Mouse (Mus musculus) gastrocnemius, postnatal 14 days (tissue): ENCODE results near the gene Gsc2. TPM values are rescaled to one million over a fixed set of nuclear protein-coding genes. Genes with fewer than 3 reads are reported as not detected.

Experiments
- DNase-seq: peaks from one replicate; pipeline ENCODE4 v3.0.0; 2021; ENCODE audit warnings: mixed read lengths
- intact Hi-C: fragments of 180-260 bp; cut with DNase I; formaldehyde crosslinking; loops from one replicate; pipeline ENCODE4 v1.15.1; 2025; ENCODE audit warnings: low total_unique reads
- total RNA-seq, 2 experiments: library from RNA; stranded (reverse); gene quantifications; 2 replicates each; pipeline ENCODE4 v1.2.3; 2021

Gsc2 gene
- total RNA-seq, 2 experiments from 2014 or later = not detected

- no peak for DNase-seq
- intact Hi-C loops = no loop called here
Measured at GRCm38 (mm10) chr16:17875174-17875573, 39.7 kb downstream of the Gsc2 start.

DNA sequence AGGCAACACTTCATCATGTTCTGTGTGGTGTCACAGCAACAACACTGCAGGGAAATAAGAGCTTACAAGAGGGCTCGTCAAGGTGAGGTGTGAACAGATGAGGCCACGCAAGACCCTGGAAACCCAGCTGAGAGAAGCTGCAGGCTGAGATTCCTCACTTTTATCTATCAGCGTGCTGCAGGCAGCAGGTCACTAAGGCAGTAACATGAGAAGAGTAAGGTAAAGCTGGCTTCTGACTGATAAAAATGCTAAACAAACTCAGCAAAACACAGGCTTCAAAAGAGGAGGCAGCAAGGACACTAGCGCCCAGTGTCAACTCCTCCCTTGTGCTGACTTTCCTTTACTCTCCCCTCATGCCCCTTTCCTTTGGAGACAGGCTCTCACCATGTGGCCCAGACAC is 41.9 kb downstream of the Gsc2 start:
- no peak for DNase-seq
- intact Hi-C loops = no loop called here

- intact Hi-C loops = no loop called here
- DNase-seq = no peak
Measured at GRCm38 (mm10) chr16:17871248-17871647, 43.6 kb downstream of the Gsc2 start.

- intact Hi-C loops = no loop called here
- no peak for DNase-seq
Measured at GRCm38 (mm10) chr16:17865770-17866169, 49.1 kb downstream of the Gsc2 start.

DNA sequence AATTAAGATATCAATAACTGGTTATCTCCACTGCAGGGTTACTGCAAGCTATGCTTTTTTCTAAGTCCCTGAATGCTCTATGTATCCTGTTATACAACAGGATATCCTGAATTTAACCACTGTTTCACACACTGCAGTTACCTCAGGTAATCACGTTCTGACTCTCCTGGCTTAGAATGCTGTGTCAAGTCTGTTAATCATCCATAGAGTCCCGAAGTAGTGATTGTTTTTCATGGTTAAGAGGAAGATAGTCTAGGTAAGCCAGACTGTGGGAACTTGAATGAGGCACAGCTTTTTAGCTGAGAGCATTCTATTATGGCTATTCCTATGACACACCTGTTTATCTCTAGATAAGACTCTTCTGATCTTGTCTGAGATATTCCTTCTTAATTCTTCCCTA is 49.6 kb downstream of the Gsc2 start:
- intact Hi-C loops = no loop called here

More for the DNA sequence above, 49.6 kb downstream of the Gsc2 start:
- no peak for DNase-seq

Other genes with a start within 250 kb of the Gsc2 start
- gene Med15, start 182.2 kb downstream of the Gsc2 start, total RNA-seq = 10 to 100 TPM; 19.8 to 20.9 TPM
- 10 to 100 TPM; 17.3 to 19.9 TPM for gene Klhl22, start 155.4 kb downstream of the Gsc2 start, total RNA-seq
- 10 to 100 TPM in 1 of 2 experiments, 1 to 10 TPM in 1; 9.4 to 12.1 TPM for gene Scarf2, start 117.8 kb downstream of the Gsc2 start, total RNA-seq
- not detected for gene B830017H08Rik, start 81.9 kb downstream of the Gsc2 start, total RNA-seq
- gene Car15, start 76.7 kb downstream of the Gsc2 start, total RNA-seq = under 1 TPM; 0.80 to 0.96 TPM
- under 1 TPM; 0.16 to 0.29 TPM for gene Gm20518, start 23.4 kb downstream of the Gsc2 start, total RNA-seq
- gene Tssk1, start 20.8 kb downstream of the Gsc2 start, total RNA-seq = under 1 TPM in 1 of 2 experiments, not detected in 1; 0.16 TPM
- gene Dgcr2, start 16.5 kb downstream of the Gsc2 start, total RNA-seq = 10 to 100 TPM; 26.4 to 30.6 TPM
- gene Tssk2, start 16.4 kb downstream of the Gsc2 start, total RNA-seq = not detected
- gene Ess2, start 3.7 kb downstream of the Gsc2 start, total RNA-seq = 1 to 10 TPM; 9.0 to 9.3 TPM
- 1 to 10 TPM; 4.9 to 7.7 TPM for gene Slc25a1, start 13.2 kb upstream of the Gsc2 start, total RNA-seq
- under 1 TPM in 1 of 2 experiments, not detected in 1; 0.38 TPM for gene Vpreb2, start 65.4 kb upstream of the Gsc2 start, total RNA-seq
- gene Dgcr6, start 137.8 kb upstream of the Gsc2 start, total RNA-seq = 10 to 100 TPM; 26.6 to 28.5 TPM
- gene Prodh, start 175.1 kb upstream of the Gsc2 start, total RNA-seq = 10 to 100 TPM in 1 of 2 experiments, 1 to 10 TPM in 1; 2.7 to 11.8 TPM
- under 1 TPM; 0.18 to 0.21 TPM for gene Rtn4r, start 212.6 kb upstream of the Gsc2 start, total RNA-seq